9 mouse cellular contexts compared by ENCODE assay signal in genomic region chr2:92544364-92545151, GRCm38 (mm10). TPM values are rescaled to one million over a fixed set of nuclear protein-coding genes. Genes with fewer than 3 reads are reported as not detected.
DNase-seq lines count a peak whose midpoint lies in the region; ATAC-seq and TF ChIP-seq lines count a peak whose summit lies in the region.
"Had no signal": no experiment of that assay in that cellular context is flagged by ENCODE, and none has a peak within 500 bp of the region (broad histone marks: within the 10 kb centered on the region; RNA-seq: fewer than 3 reads in every experiment).

No protein-coding gene starts in this region.

- DNase-seq in kidney, adult 9 months = no peak
- peak; percentile 57 for DNase-seq in MEL (ENCODE audit: low read depth, low spot score)
- peak; percentile 50 for DNase-seq in embryonic facial prominence, embryonic 10.5 days (ENCODE audit: low spot score)
- DNase-seq in kidney, postnatal 10 days = peak; percentile 29
- DNase-seq in urinary bladder, postnatal 25 days (ENCODE audit: low spot score) = no peak
- no peak for DNase-seq in cerebellum, adult 8-10 months
- no peak for DNase-seq in cerebellum, postnatal 4 days (ENCODE audit: low spot score in 2 of 2)

- TF ChIP-seq EP300 in MEL (IDR thresholded peaks at IDR 0.05; ENCODE audit: low read depth in 1 of 2, low read length in 2 of 2) = peak in 1 of 2 experiments; percentile 51; a peak in 2 of 4 replicates

- no peaks in the 10 kb centered on the region for H3K79me2 ChIP-seq in MEL (ENCODE audit: control insufficient read depth, insufficient read depth, low read length, poor library complexity)

- H3K4me1 ChIP-seq in kidney, embryonic 15.5 days = peaks cover 22% of the 10 kb centered on the region
- peaks cover 2 to 9% of the 10 kb centered on the region in 2 experiments; a peak in 3 of 4 replicates for H3K4me1 ChIP-seq in MEL (ENCODE audit: control insufficient read depth in 1 of 2, insufficient read depth in 2 of 2, low read length in 2 of 2)
- H3K4me1 ChIP-seq in embryonic facial prominence, embryonic 10.5 days = peaks cover 22% of the 10 kb centered on the region

- ATAC-seq in kidney, embryonic 15.5 days (replicated peaks; ENCODE audit: low FRiP score) = peak; percentile 92

- no peak for TF ChIP-seq RAD21 in MEL (IDR thresholded peaks at IDR 0.05; ENCODE audit: low read depth, low read length)

- no peak overlapping the region for H3K9ac ChIP-seq in kidney, embryonic 15.5 days
- peak overlapping the region; percentile 22; the same call in 1 of the 2 replicates for H3K9ac ChIP-seq in MEL (ENCODE audit: control insufficient read depth, low read depth, low read length, poor library complexity, severe bottlenecking)

- no peaks in the 10 kb centered on the region for H3K9me3 ChIP-seq in kidney, embryonic 15.5 days (replicated peaks)
- no peaks in the 10 kb centered on the region for H3K9me3 ChIP-seq in MEL (replicated peaks; ENCODE audit: insufficient read depth, low read length)
- no peaks in the 10 kb centered on the region for H3K9me3 ChIP-seq in embryonic facial prominence, embryonic 10.5 days

- peak overlapping the region; percentile 36 for H3K4me2 ChIP-seq in kidney, embryonic 15.5 days

- no peaks in the 10 kb centered on the region for H3K36me3 ChIP-seq in kidney, embryonic 15.5 days
- no peaks in the 10 kb centered on the region for H3K36me3 ChIP-seq in MEL (ENCODE audit: control insufficient read depth in 1 of 2, insufficient read depth in 2 of 2, low read length in 2 of 2)
- no peaks in the 10 kb centered on the region for H3K36me3 ChIP-seq in embryonic facial prominence, embryonic 10.5 days (replicated peaks)

- H3K27me3 ChIP-seq in kidney, embryonic 15.5 days = no peaks in the 10 kb centered on the region
- H3K27me3 ChIP-seq in MEL (ENCODE audit: control insufficient read depth in 1 of 2, insufficient read depth in 2 of 2, low read length in 2 of 2) = peaks cover 2 to 7% of the 10 kb centered on the region in 2 experiments
- H3K27me3 ChIP-seq in embryonic facial prominence, embryonic 10.5 days (replicated peaks; ENCODE audit: low read depth, poor library complexity, severe bottlenecking) = peaks cover 27% of the 10 kb centered on the region

- TF ChIP-seq POLR2A in MEL (IDR thresholded peaks at IDR 0.05; ENCODE audit: control insufficient read depth in 1 of 2, insufficient read depth in 1 of 2, low read depth in 1 of 2, low read length in 2 of 2, poor library complexity in 1 of 2) = no peak

- WGBS in kidney, embryonic 15.5 days = 13% methylated on average over 15 of the region's 15 CpGs
- WGBS in embryonic facial prominence, embryonic 10.5 days = 17% methylated on average over 15 of the region's 15 CpGs

- no peak for TF ChIP-seq CTCF in MEL (IDR thresholded peaks at IDR 0.05 in 2 of 3, conservative IDR thresholded peaks at IDR 0.05 in 1 of 3; ENCODE audit: control insufficient read depth in 1 of 3, insufficient read depth in 1 of 3, low read depth in 2 of 3, low read length in 3 of 3, poor library complexity in 1 of 3, severe bottlenecking in 1 of 3)

- peak overlapping the region; percentile 24; the same call in 1 of the 2 replicates for H3K27ac ChIP-seq in kidney, embryonic 15.5 days
- no peak overlapping the region for H3K27ac ChIP-seq in MEL (ENCODE audit: control insufficient read depth, low read depth, low read length)
- no peak overlapping the region for H3K27ac ChIP-seq in embryonic facial prominence, embryonic 10.5 days (replicated peaks)
- H3K27ac ChIP-seq: layer of hippocampus, adult 2 months had no signal

- no peak overlapping the region for H3K4me3 ChIP-seq in kidney, embryonic 15.5 days (replicated peaks)
- peak overlapping the region; percentile 17 to 43; a peak in 3 of 4 replicates for H3K4me3 ChIP-seq in MEL (ENCODE audit: control insufficient read depth in 1 of 2, insufficient read depth in 1 of 2, low read depth in 2 of 2, low read length in 2 of 2)
- no peak overlapping the region for H3K4me3 ChIP-seq in embryonic facial prominence, embryonic 10.5 days
- H3K4me3 ChIP-seq: layer of hippocampus, adult 2 months had no signal

TF ChIP-seq in MEL, 35 proteins besides CTCF, POLR2A, EP300 and RAD21:
- no peak for TF ChIP-seq UBTF (IDR thresholded peaks at IDR 0.05; ENCODE audit: borderline replicate concordance, insufficient read depth, low read depth, low read length)
- TF ChIP-seq MYB (IDR thresholded peaks at IDR 0.05; ENCODE audit: low read depth, low read length) = no peak
- TF ChIP-seq ZMIZ1 (IDR thresholded peaks at IDR 0.05; ENCODE audit: low read depth, low read length) = no peak
- no peak for TF ChIP-seq POLR2AphosphoS5 (IDR thresholded peaks at IDR 0.05; ENCODE audit: borderline replicate concordance, low read depth, low read length)
- peak; percentile 43; the same call in 1 of the 2 replicates for TF ChIP-seq GATA1 (IDR thresholded peaks at IDR 0.05; ENCODE audit: low read depth, low read length)
- no peak for TF ChIP-seq GABPA (IDR thresholded peaks at IDR 0.05; ENCODE audit: low read depth, low read length)
- peak; percentile 89 for TF ChIP-seq ETS1 (IDR thresholded peaks at IDR 0.05; ENCODE audit: low read depth, low read length)
- no peak for TF ChIP-seq TAL1 (IDR thresholded peaks at IDR 0.05; ENCODE audit: low read length)
- peak; percentile 47 for TF ChIP-seq SIN3A (IDR thresholded peaks at IDR 0.05; ENCODE audit: low read length)
- no peak for TF ChIP-seq ELF1 (IDR thresholded peaks at IDR 0.05; ENCODE audit: low read depth, low read length)
- TF ChIP-seq MYC (IDR thresholded peaks at IDR 0.05; ENCODE audit: low read depth, low read length) = no peak
- no peak for TF ChIP-seq USF1 (IDR thresholded peaks at IDR 0.05; ENCODE audit: low read depth, low read length)
- no peak for TF ChIP-seq USF2 (IDR thresholded peaks at IDR 0.05; ENCODE audit: borderline replicate concordance in 1 of 2, insufficient read depth in 1 of 2, low read depth in 1 of 2, low read length in 2 of 2)
- no peak for TF ChIP-seq MAZ (IDR thresholded peaks at IDR 0.05; ENCODE audit: low read depth, low read length)
- TF ChIP-seq CHD2 (IDR thresholded peaks at IDR 0.05; ENCODE audit: low read length) = no peak
- no peak for TF ChIP-seq MAX (IDR thresholded peaks at IDR 0.05; ENCODE audit: low read length)
- TF ChIP-seq RCOR1 (IDR thresholded peaks at IDR 0.05; ENCODE audit: low read depth, low read length) = no peak
- no peak for TF ChIP-seq ZKSCAN1 (IDR thresholded peaks at IDR 0.05; ENCODE audit: low read depth, low read length)
- no peak for TF ChIP-seq HCFC1 (IDR thresholded peaks at IDR 0.05; ENCODE audit: low read depth, low read length)
- TF ChIP-seq KAT2A (conservative IDR thresholded peaks at IDR 0.05; ENCODE audit: low read depth, low read length) = no peak

RNA-seq across cellular contexts. Expression of gene Chst1, which starts 54.9 kb away (rescaled TPM):
- polyA plus RNA-seq in kidney, embryonic 15.5 days (2015; fragmentation: Nextera tagmentation; extraction: Ambion mirVana) = 7.7 and 9.2 TPM in 2 replicates
- 0.35 and 0.56 TPM in 2 replicates for total RNA-seq in MEL (2012; rRNA removed)
- under 1 TPM in 1 of 2 experiments, not detected in 1; 0.14 TPM for polyA plus RNA-seq in MEL (2012; ENCODE audit: insufficient read depth in 1 of 2, insufficient read length in 2 of 2, low read depth in 1 of 2, low replicate concordance in 2 of 2, missing spikeins in 1 of 2)
- polyA plus RNA-seq in embryonic facial prominence, embryonic 10.5 days (2016; fragmentation: Nextera tagmentation; extraction: Ambion mirVana) = 2.5 TPM in 2 replicates

Comparison
In these comparisons a context has a peak if more than half of its experiments do, and no peak if none do; other contexts are left out.
1. DNase-seq: peak in MEL (single experiment), embryonic facial prominence, embryonic 10.5 days (single experiment) and kidney, postnatal 10 days (single experiment); none in kidney, adult 9 months (single experiment), urinary bladder, postnatal 25 days (single experiment), cerebellum, adult 8-10 months (single experiment) and cerebellum, postnatal 4 days (0 of 2).
2. H3K4me3 ChIP-seq: peak in MEL (2 of 2); none in kidney, embryonic 15.5 days (single experiment) and embryonic facial prominence, embryonic 10.5 days (single experiment).